Mouse (Mus musculus) spleen, embryonic (tissue): ENCODE measurements around the gene Zfp787.

Experiments used
- CTCF ChIA-PET: fragments of 350-600 bp; sonication (Branson Sonifier 250); formaldehyde crosslinking; loops from one replicate; lab custom pipeline; 2022; lab: Charles Lee

Zfp787 gene

DNA sequence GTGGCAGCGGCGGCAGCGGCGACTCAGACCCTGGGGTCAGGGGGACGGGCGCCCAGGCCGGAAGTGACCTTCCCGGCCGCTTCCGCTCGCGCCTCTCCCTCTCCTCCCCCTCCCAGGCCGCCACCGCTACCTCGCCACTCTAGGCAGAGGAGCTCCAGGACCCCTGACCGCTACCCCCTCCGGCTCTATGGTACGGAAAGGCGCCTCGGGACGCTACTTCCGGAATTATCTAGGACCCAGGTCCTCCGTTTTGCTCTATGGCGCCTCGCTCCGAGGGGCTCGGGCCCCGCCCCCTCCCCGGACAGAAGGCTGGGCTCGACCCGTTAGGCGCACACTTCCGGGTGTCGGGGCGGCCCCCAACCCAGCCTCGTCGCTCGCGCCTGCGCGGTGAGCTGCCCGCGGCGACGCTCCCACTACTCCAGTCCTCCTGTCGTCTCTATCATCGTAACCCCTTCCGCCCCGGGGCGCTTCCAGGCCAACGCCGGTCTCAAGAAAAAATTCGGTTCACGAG is at the start of gene Zfp787:
Gene Zfp787 (minus strand): TSS at position 97 of the 511 bp plus-strand sequence.
- CTCF ChIA-PET, result no interaction called here

DNA sequence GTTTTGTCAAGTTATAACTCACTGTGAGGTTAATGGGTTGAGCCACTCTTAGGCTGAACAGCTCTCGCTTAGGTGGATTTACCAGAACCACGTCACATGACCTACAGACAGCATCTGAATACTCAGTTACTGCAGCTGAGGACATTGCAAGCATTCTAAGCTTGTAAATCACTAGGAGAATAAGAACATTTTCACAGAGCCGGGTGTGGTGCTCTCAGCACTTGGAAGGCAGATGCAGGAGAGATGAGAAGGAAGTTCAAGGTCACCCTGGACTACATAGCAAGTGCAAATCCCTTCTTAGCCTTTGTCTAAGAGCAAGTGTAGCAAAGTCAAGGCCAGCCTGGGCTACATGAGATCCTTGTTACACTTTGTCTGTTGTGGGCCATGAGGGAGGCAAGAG is 48.4 kb upstream of the Zfp787 start:
- CTCF ChIA-PET, result no interaction called here

DNA sequence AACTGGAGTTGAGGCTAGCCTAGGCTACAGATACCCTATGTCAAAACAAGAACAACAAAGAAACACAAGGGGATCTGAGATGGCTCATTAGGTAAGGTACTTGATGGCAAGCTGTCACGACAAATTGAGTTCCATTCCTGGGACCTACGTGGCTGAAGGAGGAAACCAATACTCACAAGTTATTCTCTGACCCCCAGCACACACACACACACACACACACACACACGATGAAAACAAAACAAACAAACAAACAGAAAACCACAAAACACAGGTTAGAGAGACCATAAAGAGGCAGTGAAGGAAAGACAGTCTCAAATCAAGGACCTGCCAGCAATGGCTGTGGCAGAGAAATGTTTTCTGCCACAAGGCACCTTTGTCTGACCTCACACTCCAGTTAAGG is 41.0 kb upstream of the Zfp787 start, which contains the start of gene Galp:
Gene Galp (plus strand): TSS at position 301 of the 400 bp plus-strand sequence.
- CTCF ChIA-PET, result interaction anchor here (0.8 to 1.2 kb wide), 2 partner anchors 44 to 60 kb away, joined by 3 read pairs; no protein-coding TSS in a partner anchor

DNA sequence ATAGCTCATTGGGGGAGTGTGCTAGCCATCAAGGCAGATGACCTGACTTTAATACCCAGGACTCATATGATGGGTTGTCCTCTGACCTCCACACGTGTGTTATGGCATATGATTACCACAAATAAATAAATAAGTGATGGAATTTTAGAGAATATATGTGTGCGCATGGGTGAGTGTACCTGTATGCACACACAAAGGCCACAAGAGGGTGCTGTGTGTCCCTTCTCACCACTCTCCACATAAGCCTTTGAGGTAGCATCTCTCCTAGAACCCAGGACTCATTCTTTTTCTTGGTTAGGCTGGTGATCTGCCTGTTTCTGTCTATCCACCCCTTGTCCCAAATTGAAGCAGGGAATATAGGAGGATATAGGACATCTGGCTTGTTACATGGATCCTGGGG is 40.0 kb upstream of the Zfp787 start:
- CTCF ChIA-PET, result no interaction called here

DNA sequence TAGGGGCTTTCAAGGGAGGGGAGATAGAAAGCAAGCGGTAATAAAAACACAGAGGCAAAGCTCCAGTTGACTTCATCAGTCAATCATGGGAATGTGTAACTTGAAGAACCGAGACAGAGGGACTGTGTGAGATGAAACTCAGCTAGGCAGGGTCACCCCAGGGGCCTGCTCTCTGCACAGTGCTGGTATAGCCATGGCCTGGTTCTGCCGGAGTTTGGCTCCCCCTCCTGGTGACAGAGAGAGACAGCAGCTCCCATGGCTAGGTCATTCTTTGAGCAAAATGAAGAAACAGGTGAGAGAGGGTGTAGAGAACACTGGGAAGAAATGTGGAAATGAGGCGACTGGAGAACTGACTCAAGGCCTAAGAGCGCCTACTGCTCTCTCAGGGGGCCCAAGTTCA is 38.3 kb upstream of the Zfp787 start:
- CTCF ChIA-PET, result interaction anchor here (0.5 to 1.2 kb wide), 3 partner anchors 32 to 67 kb away, joined by 3 to 9 read pairs (median 3); no protein-coding TSS in a partner anchor

DNA sequence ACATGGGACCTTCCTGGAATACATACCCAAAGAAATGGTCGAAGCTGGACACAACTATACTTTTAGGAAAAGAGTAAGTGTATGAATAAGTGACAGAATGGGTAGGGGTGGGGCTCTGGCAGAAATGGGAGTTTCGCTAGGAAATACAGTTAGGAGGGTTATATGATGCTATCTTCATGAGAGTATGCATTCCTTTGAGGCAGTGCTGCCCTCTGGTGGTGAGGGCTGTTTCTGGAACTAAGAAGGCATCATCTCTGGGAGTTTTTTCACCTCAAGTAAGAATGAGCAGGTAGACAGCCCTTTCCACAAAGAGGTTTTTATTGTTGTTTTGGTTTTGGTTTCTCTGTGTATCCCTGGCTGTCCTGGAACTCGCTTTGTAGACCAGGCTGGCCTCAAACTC is 35.6 kb upstream of the Zfp787 start:
- CTCF ChIA-PET, result interaction anchor here (1.1 kb wide), 2 partner anchors 17 to 64 kb away, joined by 3 to 4 read pairs; no protein-coding TSS in a partner anchor

DNA sequence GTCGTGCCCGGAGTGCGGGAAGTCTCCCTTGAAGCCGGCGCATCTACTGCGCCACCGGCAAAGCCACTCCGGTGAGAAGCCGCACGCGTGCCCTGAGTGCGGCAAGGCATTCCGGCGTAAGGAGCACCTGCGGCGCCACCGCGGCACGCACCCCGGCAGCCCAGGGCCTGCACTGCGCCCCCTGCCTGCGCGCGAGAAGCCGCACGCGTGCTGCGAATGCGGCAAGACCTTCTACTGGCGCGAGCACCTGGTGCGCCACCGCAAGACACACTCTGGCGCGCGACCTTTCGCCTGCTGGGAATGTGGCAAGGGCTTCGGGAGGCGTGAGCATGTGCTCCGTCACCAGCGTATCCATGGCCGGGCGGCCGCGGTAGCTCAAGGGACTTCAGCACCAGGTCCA is 33.7 kb upstream of the Zfp787 start:
- CTCF ChIA-PET, result no interaction called here

DNA sequence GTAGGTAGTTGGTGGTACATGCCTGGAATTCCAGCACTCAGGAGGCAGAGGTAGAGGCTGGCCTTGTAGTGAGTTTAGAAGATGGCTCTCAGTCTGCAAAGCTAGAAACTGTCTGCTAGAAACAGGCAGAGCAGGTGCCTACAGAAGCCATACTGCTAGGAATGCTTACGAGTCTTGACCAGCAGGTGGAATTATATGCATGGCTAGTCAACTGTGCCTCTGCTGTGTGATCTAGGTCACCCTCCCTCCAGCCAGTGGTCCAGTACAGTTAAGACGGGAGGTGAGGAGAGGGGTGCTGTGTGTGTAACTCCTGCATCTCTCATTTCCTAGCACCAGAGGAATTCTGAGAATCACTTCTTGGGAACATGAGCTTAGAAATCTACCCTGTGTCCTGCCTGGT is 31.0 kb upstream of the Zfp787 start:
- CTCF ChIA-PET, result no interaction called here

DNA sequence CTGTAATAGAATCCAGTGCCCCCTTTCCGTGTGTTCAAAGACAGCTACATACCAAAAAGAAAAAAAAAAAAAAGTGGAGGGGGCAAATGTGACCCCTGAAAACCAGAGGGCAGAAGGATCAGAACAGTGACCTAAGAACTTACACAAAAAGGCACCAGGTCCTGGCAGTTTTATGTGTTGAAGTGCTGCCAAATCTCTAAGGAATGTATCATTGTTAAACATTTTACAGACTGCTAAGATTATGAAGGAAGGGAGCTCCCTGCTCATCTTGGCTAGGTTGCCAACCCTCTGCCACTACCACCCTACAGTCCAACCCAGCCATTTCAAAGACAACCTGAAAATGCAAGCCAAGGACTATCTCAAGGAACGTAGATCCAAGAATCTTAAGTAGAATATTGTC is 30.4 kb upstream of the Zfp787 start:
- CTCF ChIA-PET, result no interaction called here

DNA sequence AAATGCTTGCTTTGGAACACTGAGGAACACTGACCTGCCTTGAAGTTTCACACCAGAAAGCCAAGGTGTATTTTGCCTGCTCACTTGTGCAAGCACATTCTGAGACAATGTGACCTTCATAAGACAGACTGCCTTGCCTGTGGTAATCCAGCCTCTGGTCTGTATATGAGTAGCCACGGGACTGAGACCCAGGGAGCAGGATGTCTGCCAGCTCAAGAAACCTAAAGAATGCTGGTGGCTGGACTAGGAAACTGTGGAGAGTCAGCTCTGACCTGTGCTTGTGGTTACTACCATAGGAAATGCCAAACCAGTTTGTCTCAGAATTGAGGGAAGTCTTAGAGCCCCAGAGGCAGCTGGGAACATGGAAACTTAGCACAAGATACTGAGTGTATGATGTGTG is 29.6 kb upstream of the Zfp787 start:
- CTCF ChIA-PET, result interaction anchor here (0.7 kb wide), 1 partner anchor 59 kb away, joined by 14 read pairs; no protein-coding TSS in a partner anchor

DNA sequence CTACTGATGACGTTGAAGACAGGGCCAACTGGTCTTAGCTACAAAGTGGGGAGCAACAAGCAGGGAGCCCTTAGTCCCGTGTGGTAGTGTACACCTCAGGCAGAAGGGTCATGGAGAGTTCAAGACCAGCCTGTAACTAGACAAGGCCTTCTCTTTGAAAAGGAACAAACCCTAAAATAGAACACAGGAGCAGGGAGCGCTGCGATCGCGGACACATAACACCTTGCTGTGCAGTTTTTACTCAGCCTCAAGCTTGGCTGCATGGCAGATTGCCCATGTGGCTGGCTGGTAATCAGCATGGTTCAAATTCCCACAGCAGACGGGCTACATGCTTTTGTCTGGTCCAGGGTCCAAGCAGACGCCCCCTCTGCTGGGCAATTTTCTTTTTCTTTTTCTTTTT is 28.7 kb upstream of the Zfp787 start:
- CTCF ChIA-PET, result interaction anchor here (0.7 kb wide), 1 partner anchor 59 kb away, joined by 14 read pairs; no protein-coding TSS in a partner anchor

DNA sequence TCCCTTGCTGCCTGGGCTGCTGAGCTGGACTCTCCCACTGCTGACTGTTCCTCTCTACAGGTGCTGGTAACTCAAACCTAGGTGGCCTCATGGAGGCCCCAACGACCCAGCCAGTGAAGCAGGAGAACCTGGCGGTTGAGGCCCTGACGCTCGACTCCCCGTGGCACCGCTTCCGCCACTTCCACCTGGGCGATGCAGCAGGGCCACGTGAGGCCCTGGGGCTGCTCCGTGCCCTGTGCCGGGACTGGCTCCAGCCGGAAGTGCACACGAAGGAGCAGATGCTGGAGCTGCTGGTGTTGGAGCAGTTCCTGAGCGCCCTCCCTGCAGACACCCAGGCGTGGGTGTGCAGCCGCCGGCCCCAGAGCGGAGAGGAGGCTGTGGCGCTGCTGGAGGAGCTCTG is 28.0 kb upstream of the Zfp787 start:
- CTCF ChIA-PET, result no interaction called here

DNA sequence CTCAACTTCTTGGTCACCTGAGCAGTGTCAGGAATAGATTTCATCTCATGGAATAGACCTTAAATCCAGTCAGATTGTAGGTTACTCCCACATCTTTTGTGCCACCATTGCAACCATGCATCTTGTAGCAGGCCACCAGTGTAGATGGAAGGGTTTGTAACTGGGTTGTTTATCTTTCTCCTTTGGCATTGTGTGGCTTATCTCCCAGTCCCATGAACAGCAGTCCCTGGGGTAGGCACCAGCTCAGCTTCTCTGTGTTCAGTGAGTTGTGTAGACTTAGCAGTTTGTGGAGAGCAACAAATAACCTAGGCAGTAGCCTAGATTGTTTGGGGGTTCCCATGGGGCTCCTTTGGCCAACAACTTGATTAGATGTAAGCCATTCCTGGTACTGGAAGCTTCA is 27.1 kb upstream of the Zfp787 start:
- CTCF ChIA-PET, result no interaction called here

DNA sequence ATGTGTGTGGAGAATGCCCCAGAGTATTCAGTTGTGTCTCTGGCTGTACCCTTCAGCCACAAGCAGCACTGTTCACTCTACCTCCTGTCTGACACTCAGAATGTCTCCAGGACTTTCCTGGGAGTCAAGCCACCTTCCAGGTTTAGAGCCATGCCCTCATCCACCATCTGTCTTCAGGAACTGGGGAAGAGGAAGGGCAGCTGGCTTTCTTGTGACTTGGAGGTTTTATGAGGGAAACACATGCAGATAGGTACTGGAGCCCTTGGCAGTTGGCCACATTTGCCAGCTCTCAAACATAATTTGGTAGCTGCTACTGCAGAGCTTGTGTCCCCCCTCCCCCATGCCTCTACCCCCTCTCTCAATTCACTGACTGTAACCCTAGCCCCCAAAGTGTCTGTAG is 23.2 kb upstream of the Zfp787 start:
- CTCF ChIA-PET, result no interaction called here

DNA sequence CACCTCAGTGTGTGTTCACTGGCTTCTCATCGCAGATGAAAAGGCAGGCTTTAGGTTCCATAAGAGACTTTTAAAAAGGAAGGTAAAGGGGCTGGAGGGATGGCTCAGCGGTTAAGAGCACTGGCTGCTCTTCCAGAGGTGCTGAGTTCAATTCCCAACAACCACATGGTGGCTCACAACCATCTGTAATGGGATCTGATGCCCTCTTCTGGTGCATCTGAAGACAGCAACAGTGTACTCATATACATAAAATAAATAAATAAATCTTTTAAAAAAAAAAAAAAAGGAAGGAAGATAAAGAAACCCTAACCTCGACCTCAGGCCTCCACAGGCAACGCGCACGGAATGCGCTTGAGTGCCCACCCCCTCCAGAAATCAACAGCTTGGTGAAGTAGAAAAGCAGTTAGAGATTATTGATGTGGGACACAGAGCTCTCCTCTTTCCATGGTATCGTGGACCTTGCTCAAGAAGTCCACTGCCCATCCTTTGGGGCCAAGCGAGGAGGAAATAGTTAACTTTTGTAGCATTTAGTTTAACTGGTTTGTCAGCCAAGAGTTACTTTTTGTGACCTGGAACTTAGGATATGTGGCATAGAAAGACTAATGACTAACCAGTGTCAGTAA is 18.7 kb upstream of the Zfp787 start:
- CTCF ChIA-PET, result interaction anchor here (0.5 to 1.0 kb wide), 7 partner anchors 9 to 1382 kb away, joined by 3 to 6 read pairs (median 4); partner anchors contain the start of genes Gm3854 and Rpl28

DNA sequence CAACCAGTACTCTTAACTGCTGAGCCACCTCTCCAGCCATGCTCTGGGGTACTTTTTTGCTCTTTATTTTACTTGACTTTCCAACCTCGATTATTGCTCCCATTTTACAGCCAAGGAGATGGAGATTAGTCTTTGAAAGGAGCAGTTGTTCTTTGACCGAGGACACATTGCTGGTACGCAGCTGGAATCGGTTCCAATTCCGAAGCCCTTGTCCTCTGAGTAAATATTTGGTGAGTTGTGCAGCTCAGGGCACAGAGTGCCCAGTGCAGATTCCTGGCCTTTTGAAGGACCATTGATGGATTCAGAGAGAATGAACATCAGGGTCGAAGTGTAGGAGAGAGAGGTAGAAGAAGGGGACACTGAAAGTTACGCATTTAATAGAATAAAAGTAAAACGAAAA is 18.1 kb upstream of the Zfp787 start:
- CTCF ChIA-PET, result interaction anchor here (0.5 kb wide), 1 partner anchor 1381 kb away, joined by 6 read pairs; the partner anchor contains the start of gene Rpl28

DNA sequence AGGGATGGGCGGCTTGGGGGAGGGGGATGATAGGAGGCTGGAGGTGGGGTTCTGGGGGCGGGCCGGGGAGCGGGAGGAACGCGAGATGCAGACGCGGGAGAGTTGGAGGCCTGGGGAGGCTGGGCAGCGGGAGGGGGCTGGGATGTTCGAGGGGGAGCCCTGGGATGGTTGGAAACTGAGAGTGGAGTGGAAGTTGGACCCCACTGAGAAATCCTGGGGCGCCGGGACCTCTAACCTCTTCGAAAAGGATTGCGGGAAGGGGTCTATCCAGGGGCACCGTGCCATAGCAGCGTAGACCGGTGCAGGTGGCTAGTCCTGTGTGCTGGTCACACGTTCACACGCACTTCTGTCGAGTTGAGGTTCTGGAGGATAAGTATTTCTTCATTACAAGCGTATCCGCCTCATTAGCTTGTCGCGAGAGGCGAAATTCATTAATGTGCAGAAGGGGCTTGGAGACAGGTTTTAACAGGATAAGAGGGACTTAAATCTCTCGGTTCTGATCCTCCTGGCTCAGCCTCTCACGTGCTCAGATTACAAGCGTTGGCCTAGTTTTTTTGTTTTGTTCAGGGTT is 17.0 kb upstream of the Zfp787 start:
- CTCF ChIA-PET, result interaction anchor here (0.6 to 0.7 kb wide), 2 partner anchors 8 to 16 kb away, joined by 3 to 7 read pairs; no protein-coding TSS in a partner anchor

DNA sequence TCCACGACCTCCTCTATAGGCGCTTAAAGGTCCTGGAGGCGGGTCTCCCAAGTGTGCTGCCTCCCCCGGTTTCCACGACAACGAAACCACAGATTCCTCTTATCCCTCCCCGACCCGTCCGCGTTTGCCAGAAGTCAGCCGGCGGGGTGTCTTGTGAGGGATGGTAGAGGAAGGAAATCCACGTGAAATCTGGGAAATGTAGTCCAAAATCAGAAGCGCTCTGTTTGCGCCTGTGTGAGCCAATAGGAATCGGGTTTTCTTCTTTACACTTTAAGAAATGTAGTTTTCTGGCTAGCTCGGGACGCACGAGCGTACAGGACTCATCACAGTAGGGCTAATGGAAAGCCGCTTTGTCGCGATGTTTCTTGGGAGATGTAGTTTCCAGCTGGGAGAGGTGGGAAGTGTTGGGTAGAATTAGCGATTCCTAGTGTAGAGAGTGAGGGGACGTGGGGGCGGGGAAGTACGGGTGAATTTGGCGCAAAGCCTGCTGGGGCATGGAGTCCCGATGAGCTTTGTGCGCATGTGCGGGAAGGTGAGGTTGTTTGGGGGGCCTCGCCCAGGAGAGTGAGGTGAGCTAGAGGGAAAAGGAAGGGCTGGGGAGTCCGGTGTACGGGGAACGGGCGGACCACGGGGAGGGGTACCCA is 16.3 kb upstream of the Zfp787 start, which contains the start of gene Zfp444:
Gene Zfp444 (plus strand): TSS at position 221 of the 644 bp plus-strand sequence.
- CTCF ChIA-PET, result interaction anchor here (0.6 kb wide), 1 partner anchor 15 kb away, joined by 3 read pairs; no protein-coding TSS in a partner anchor

DNA sequence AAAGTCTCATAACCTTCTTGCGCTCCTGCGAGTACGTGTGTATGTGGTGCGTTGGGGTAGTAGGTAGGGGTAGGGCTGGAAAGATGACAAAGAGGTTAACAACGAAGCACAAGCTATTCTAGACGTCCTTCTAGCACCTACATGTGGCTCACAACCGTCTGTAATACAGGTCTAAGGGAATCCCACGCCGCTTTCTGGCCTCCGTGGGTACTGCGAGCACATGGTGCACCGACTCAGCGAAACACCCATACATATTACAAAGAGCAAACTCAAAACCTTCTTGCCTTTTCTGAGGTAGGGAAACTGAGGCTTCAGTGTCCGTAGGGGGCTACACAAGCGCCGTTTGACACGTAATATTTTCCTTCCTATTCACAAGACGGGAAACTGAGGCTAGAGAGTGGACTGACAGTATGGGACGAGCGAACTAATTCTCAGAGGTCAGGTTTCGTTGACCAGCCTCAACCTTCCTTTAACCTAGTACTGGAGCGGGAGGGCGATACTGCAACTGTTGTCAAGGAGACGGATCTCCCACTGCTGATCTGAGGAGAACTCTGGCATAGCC is 15.7 kb upstream of the Zfp787 start:
- CTCF ChIA-PET, result no interaction called here

DNA sequence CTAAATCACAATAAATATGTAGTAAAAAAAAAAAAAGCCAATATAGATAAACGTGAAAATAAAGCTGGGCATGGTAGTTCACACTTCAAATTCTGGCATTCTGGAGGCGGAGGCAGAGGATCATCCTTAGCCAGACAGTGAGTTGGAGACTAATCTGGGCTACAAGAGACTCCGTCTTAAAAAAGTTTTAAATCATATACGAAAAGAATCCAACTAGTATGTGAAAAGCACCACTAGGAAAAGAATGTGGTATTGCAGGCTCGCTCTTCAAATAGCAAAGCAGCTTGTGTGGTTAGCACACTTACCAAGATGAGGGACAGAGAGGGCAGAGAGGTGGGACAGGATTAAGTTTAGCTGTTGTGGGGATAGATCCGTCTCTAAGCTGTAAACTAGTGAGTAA is 15.1 kb upstream of the Zfp787 start:
- CTCF ChIA-PET, result interaction anchor here (0.7 kb wide), 1 partner anchor 480 kb away, joined by 13 read pairs; no protein-coding TSS in a partner anchor

DNA sequence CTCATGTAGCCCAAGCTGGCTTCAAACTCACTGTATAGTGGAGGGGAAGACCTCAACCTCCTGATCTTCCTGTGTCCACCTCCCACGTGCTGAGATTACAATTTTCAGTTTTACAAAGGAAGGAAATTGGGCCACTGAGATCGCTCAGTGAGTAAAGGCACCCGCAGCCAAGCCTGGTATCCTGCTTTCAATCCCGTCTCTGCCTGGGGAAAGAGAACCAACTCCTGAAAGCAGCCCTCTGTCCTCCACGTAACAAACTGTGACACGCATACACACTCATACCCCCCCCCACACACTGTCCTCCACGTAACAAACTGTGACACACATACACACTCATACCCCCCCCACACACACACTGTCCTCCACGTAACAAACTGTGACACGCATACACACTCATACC is 14.6 kb upstream of the Zfp787 start:
- CTCF ChIA-PET, result interaction anchor here (0.7 kb wide), 1 partner anchor 481 kb away, joined by 13 read pairs; no protein-coding TSS in a partner anchor
